ENCODE assay signal across 13 mouse cellular contexts in genomic region chr7:19331910-19332309, GRCm38 (mm10). TPM values are rescaled to one million over a fixed set of nuclear protein-coding genes. Genes with fewer than 3 reads are reported as not detected.
A peak's percentile ranks its signal among the peaks of the same experiment; 100 is the strongest.
DNase-seq lines count a peak whose midpoint lies in the region; ATAC-seq and TF ChIP-seq lines count a peak whose summit lies in the region.
"Had no signal": no experiment of that assay in that cellular context is flagged by ENCODE, and none has a peak within 500 bp of the region (broad histone marks: within the 10 kb centered on the region; RNA-seq: fewer than 3 reads in every experiment).

No protein-coding gene starts in this region.

- H3K36me3 ChIP-seq in heart, embryonic 10.5 days, result no peaks in the 10 kb centered on the region
- H3K36me3 ChIP-seq in embryonic facial prominence, embryonic 14.5 days (ENCODE audit: control insufficient read depth, insufficient read depth, low read length), result no peaks in the 10 kb centered on the region
- H3K36me3 ChIP-seq: limb, embryonic 12.5 days; liver, embryonic 15.5 days had no signal

- peak overlapping the region; percentile 95; the same call in 1 of the 2 replicates for H3K4me2 ChIP-seq in embryonic facial prominence, embryonic 14.5 days (ENCODE audit: low read depth, low read length)

- H3K4me3 ChIP-seq in heart, embryonic 10.5 days, result 0 out of 2 replicates have a peak overlapping the region, but pooled peaks have one; percentile 72
- no peak overlapping the region for H3K4me3 ChIP-seq in left cerebral cortex, adult 2 months
- H3K4me3 ChIP-seq in embryonic facial prominence, embryonic 14.5 days (ENCODE audit: low read depth, low read length), result no peak overlapping the region

- H3K27ac ChIP-seq in heart, embryonic 10.5 days, result peak overlapping the region; percentile 92; the same call in 1 of the 2 replicates
- H3K27ac ChIP-seq in left cerebral cortex, adult 2 months, result peak overlapping the region; percentile 97; the same call in 1 of the 2 replicates
- no peak overlapping the region for H3K27ac ChIP-seq in embryonic facial prominence, embryonic 14.5 days (replicated peaks; ENCODE audit: low read depth, low read length)
- H3K27ac ChIP-seq: limb, embryonic 12.5 days had no signal

- no peak for TF ChIP-seq CTCF in left cerebral cortex, adult 2 months (IDR thresholded peaks at IDR 0.05)

- H3K27me3 ChIP-seq in heart, embryonic 10.5 days (ENCODE audit: insufficient read depth, poor library complexity, severe bottlenecking), result no peaks in the 10 kb centered on the region; the same call in 1 of the 2 replicates
- H3K27me3 ChIP-seq in embryonic facial prominence, embryonic 14.5 days (replicated peaks; ENCODE audit: control insufficient read depth, insufficient read depth, low read length), result no peaks in the 10 kb centered on the region

- intact Hi-C loops in heart, postnatal 14 days (cut with DNase I), result no loop called here
- intact Hi-C loops in left cerebral cortex, adult 2 months (cut with DNase I), result no loop called here

- 66% methylated on average over 2 of the region's 2 CpGs for WGBS in heart, embryonic 10.5 days
- WGBS in embryonic facial prominence, embryonic 14.5 days, result 63% methylated on average over 2 of the region's 2 CpGs

- H3K9me3 ChIP-seq in heart, embryonic 10.5 days, result no peaks in the 10 kb centered on the region
- no peaks in the 10 kb centered on the region; the same call in 1 of the 2 replicates for H3K9me3 ChIP-seq in embryonic facial prominence, embryonic 14.5 days (ENCODE audit: control insufficient read depth, low read length)
- H3K9me3 ChIP-seq: limb, embryonic 12.5 days; liver, embryonic 15.5 days had no signal

- H3K4me1 ChIP-seq in heart, embryonic 10.5 days, result peaks cover 60% of the 10 kb centered on the region
- peaks cover 1% of the 10 kb centered on the region; the same call in 1 of the 2 replicates for H3K4me1 ChIP-seq in embryonic facial prominence, embryonic 14.5 days (ENCODE audit: control insufficient read depth, insufficient read depth, low read length)

- no peak for DNase-seq in heart, embryonic 10.5 days (ENCODE audit: low spot score)
- DNase-seq in heart, postnatal 14 days, result no peak
- no peak for DNase-seq in left cerebral cortex, adult 2 months (ENCODE audit: extremely low spot score in 1 of 2, low spot score in 2 of 2)
- no peak for DNase-seq in left cerebral cortex, adult 11 months (ENCODE audit: low spot score)
- peak; percentile 37 for DNase-seq in 416B (ENCODE audit: low read depth)
- no peak for DNase-seq in embryonic facial prominence, embryonic 14.5 days (ENCODE audit: low spot score)
- DNase-seq in embryo, embryonic 11 days, result no peak
- DNase-seq: adrenal gland, postnatal 25 days; lung, postnatal 10 days; retina, postnatal 1 day had no signal

- ATAC-seq in embryonic facial prominence, embryonic 14.5 days (ENCODE audit: low read depth), result no peak

- no peak overlapping the region for H3K9ac ChIP-seq in embryonic facial prominence, embryonic 14.5 days (ENCODE audit: low read depth, low read length)

RNA-seq across cellular contexts. Expression of gene Ercc1, which starts 12.7 kb away (rescaled TPM):
- 74.0 and 84.2 TPM in 2 replicates for polyA plus RNA-seq in heart, embryonic 10.5 days (2016; fragmentation: Nextera tagmentation; extraction: Ambion mirVana)
- 10 to 100 TPM; 41.1 to 48.0 TPM for total RNA-seq in heart, postnatal 14 days (2021)
- 10 to 100 TPM; 48.9 to 51.8 TPM for total RNA-seq in left cerebral cortex, adult 2 months (2021)
- polyA plus RNA-seq in embryonic facial prominence, embryonic 14.5 days (2014; fragmentation: Nextera tagmentation; extraction: Ambion mirVana), result 64.0 and 75.1 TPM in 2 replicates

RNA-seq across cellular contexts. Expression of gene Fosb, which starts 22.1 kb away (rescaled TPM):
- polyA plus RNA-seq in heart, embryonic 10.5 days (2016; fragmentation: Nextera tagmentation; extraction: Ambion mirVana), result 0.24 and 0.27 TPM in 2 replicates
- 1 to 10 TPM in 1 of 2 experiments, under 1 TPM in 1; 0.60 to 1.2 TPM for total RNA-seq in heart, postnatal 14 days (2021)
- 10 to 100 TPM; 27.0 to 59.5 TPM for total RNA-seq in left cerebral cortex, adult 2 months (2021)
- polyA plus RNA-seq in embryonic facial prominence, embryonic 14.5 days (2014; fragmentation: Nextera tagmentation; extraction: Ambion mirVana), result 0.15 and 0.28 TPM in 2 replicates

RNA-seq across cellular contexts. Expression of gene Cd3eap, which starts 27.4 kb away (rescaled TPM):
- polyA plus RNA-seq in heart, embryonic 10.5 days (2016; fragmentation: Nextera tagmentation; extraction: Ambion mirVana), result 23.2 and 27.8 TPM in 2 replicates
- 1 to 10 TPM; 6.5 to 9.4 TPM for total RNA-seq in heart, postnatal 14 days (2021)
- 10 to 100 TPM; 17.0 to 17.8 TPM for total RNA-seq in left cerebral cortex, adult 2 months (2021)
- 18.8 and 21.6 TPM in 2 replicates for polyA plus RNA-seq in embryonic facial prominence, embryonic 14.5 days (2014; fragmentation: Nextera tagmentation; extraction: Ambion mirVana)

RNA-seq across cellular contexts. Expression of gene Ppp1r13l, which starts 27.6 kb away (rescaled TPM):
- 12.0 and 16.2 TPM in 2 replicates for polyA plus RNA-seq in heart, embryonic 10.5 days (2016; fragmentation: Nextera tagmentation; extraction: Ambion mirVana)
- total RNA-seq in heart, postnatal 14 days (2021), result 10 to 100 TPM; 25.0 to 28.4 TPM
- 1 to 10 TPM; 7.7 to 7.8 TPM for total RNA-seq in left cerebral cortex, adult 2 months (2021)
- 11.2 and 11.6 TPM in 2 replicates for polyA plus RNA-seq in embryonic facial prominence, embryonic 14.5 days (2014; fragmentation: Nextera tagmentation; extraction: Ambion mirVana)

RNA-seq across cellular contexts. Expression of gene Rtn2, which starts 49.5 kb away (rescaled TPM):
- polyA plus RNA-seq in heart, embryonic 10.5 days (2016; fragmentation: Nextera tagmentation; extraction: Ambion mirVana), result 22.4 and 26.0 TPM in 2 replicates
- 100 to 1,000 TPM; 106 to 122 TPM for total RNA-seq in heart, postnatal 14 days (2021)
- total RNA-seq in left cerebral cortex, adult 2 months (2021), result 100 to 1,000 TPM; 110 to 122 TPM
- 53.7 and 57.0 TPM in 2 replicates for polyA plus RNA-seq in embryonic facial prominence, embryonic 14.5 days (2014; fragmentation: Nextera tagmentation; extraction: Ambion mirVana)
- total RNA-seq: neutrophil, adult 5-6 weeks had no signal

Comparison
In these comparisons a context has a peak if more than half of its experiments do, and no peak if none do; other contexts are left out.
1. RNA of gene Fosb, which starts 22.1 kb away (total RNA-seq): 27.0 to 59.5 TPM in left cerebral cortex, adult 2 months; 0.60 to 1.2 TPM in heart, postnatal 14 days; every median in the first group is over 10 times any median in the second.